Mouse (Mus musculus) forebrain, embryonic 14.5 days (tissue): Measurements from ENCODE around the gene Gimap8. TPM values are rescaled to one million over a fixed set of nuclear protein-coding genes. Genes with fewer than 3 reads are reported as not detected.
"Not testable (repeated sequence)": the region's sequence is repeated elsewhere in the genome, so short reads cannot be mapped to it uniquely, and the experiment has no call there.

Experiments used
- ATAC-seq: fragments of 200-750 bp; cut with Nextera tagmentation; 2 replicates; pipeline ENCODE4 v1.8.0; 2017; ENCODE audit warnings: mild to moderate bottlenecking, moderate library complexity
- DNase-seq: peaks from one replicate; pipeline ENCODE4 v3.0.0-alpha.2; 2015; ENCODE audit warnings: low spot score
- H3K27ac ChIP-seq: fragments of 300-500 bp; sonication (generic); 2 replicates; pipeline ENCODE4 v1.5.1; 2014; ENCODE audit warnings: low read depth, mild to moderate bottlenecking, control low read depth, low read length, moderate library complexity
- H3K27me3 ChIP-seq: fragments of 300-500 bp; sonication (generic); replicated peaks from 2 replicates; pipeline ENCODE4 v1.6.1; 2014; ENCODE audit warnings: low read length, control low read depth, mixed read lengths; ENCODE audit not compliant: control insufficient read depth, insufficient read depth
- H3K36me3 ChIP-seq: fragments of 300-500 bp; sonication (generic); 2 replicates; pipeline ENCODE4 v1.6.1; 2014; ENCODE audit warnings: low read length, control low read depth; ENCODE audit not compliant: control insufficient read depth, insufficient read depth
- H3K4me1 ChIP-seq: fragments of 300-500 bp; sonication (generic); 2 replicates; pipeline ENCODE4 v1.6.1; 2014; ENCODE audit warnings: antibody characterized with exemption, low read length, control low read depth; ENCODE audit not compliant: control insufficient read depth, insufficient read depth
- H3K4me2 ChIP-seq: fragments of 300-500 bp; sonication (generic); 2 replicates; pipeline ENCODE4 v1.6.1; 2014; ENCODE audit warnings: mild to moderate bottlenecking, control low read depth, low read length
- H3K4me3 ChIP-seq: fragments of 300-500 bp; sonication (generic); 2 replicates; pipeline ENCODE4 v1.5.1; 2014; ENCODE audit warnings: low read depth, low read length, control low read depth
- H3K9ac ChIP-seq: fragments of 300-500 bp; sonication (generic); 2 replicates; pipeline ENCODE4 v1.6.1; 2014; ENCODE audit warnings: mild to moderate bottlenecking, low read length, control low read depth, moderate library complexity
- H3K9me3 ChIP-seq: fragments of 300-500 bp; sonication (generic); replicated peaks from 2 replicates; pipeline ENCODE4 v1.6.1; 2016; ENCODE audit warnings: low read length, control low read depth, mixed read lengths; ENCODE audit not compliant: control insufficient read depth
- whole genome bisulfite sequencing: fragments of 180-500 bp; shearing (Covaris S2); extraction: QIAGEN DNeasy Blood & Tissue Kit; methylation state at CpG from one replicate; pipeline ENCODE4 v1.1.7; 2014; 5-methylcytosine and 5-hydroxymethylcytosine counted together
- polyA plus RNA-seq: library from polyadenylated mRNA; unstranded; fragments of >200 nt; fragmentation: Nextera tagmentation; extraction: Ambion mirVana; gene quantifications from 2 replicates; pipeline ENCODE4 v1.2.1, GENCODE M21; 2014

Gene Gimap8
- polyA plus RNA-seq, 1 experiment from 2014 or later = 0.17 TPM

- 87% methylated on average over 4 of the region's 4 CpGs for WGBS
- Histone ChIP-seq H3K9me3 (no peaks in the 10 kb centered on the region), H3K9ac (no peak overlapping the region), H3K4me1 (no peaks in the 10 kb centered on the region), H3K36me3 (no peaks in the 10 kb centered on the region), H3K4me3 (no peak overlapping the region), H3K27me3 (no peaks in the 10 kb centered on the region), H3K27ac (no peak overlapping the region), H3K4me2 (no peak overlapping the region)
- no peak for ATAC-seq
- no peak for DNase-seq
Measured at GRCm38 (mm10) chr6:48678391-48678790, 31.4 kb downstream of the Gimap8 start.

GRCm38 (mm10) chr6:48679701-48680100 is 32.7 kb downstream of the Gimap8 start:
- no peak for ATAC-seq
- Histone ChIP-seq H3K9me3 (no peaks in the 10 kb centered on the region), H3K4me2 (no peak overlapping the region)

GRCm38 (mm10) chr6:48680421-48680820 is 33.4 kb downstream of the Gimap8 start:
- no peak for DNase-seq
- no peaks in the 10 kb centered on the region for H3K27me3 ChIP-seq
- H3K4me2 ChIP-seq = no peak overlapping the region
- H3K4me3 ChIP-seq = no peak overlapping the region
- no peak for ATAC-seq
- H3K4me1 ChIP-seq = no peaks in the 10 kb centered on the region
- whole genome bisulfite sequencing = 80% methylated on average over 5 of the region's 5 CpGs
- no peak overlapping the region for H3K27ac ChIP-seq
- H3K36me3 ChIP-seq = no peaks in the 10 kb centered on the region
- H3K9ac ChIP-seq = no peak overlapping the region
- no peaks in the 10 kb centered on the region for H3K9me3 ChIP-seq

More at GRCm38 (mm10) chr6:48679701-48680100, 32.7 kb downstream of the Gimap8 start:
- no peaks in the 10 kb centered on the region for H3K4me1 ChIP-seq
- no peaks in the 10 kb centered on the region for H3K27me3 ChIP-seq
- DNase-seq = no peak
- H3K27ac ChIP-seq = no peak overlapping the region
- 85% methylated on average over 6 of the region's 6 CpGs for WGBS
- H3K9ac ChIP-seq = no peak overlapping the region
- no peak overlapping the region for H3K4me3 ChIP-seq
- no peaks in the 10 kb centered on the region for H3K36me3 ChIP-seq

- Histone ChIP-seq H3K9ac (no peak overlapping the region), H3K4me1 (no peaks in the 10 kb centered on the region), H3K36me3 (no peaks in the 10 kb centered on the region), H3K27ac (no peak overlapping the region), H3K4me3 (no peak overlapping the region), H3K4me2 (no peak overlapping the region), H3K9me3 (no peaks in the 10 kb centered on the region), H3K27me3 (no peaks in the 10 kb centered on the region)
- WGBS = 80% methylated on average over 3 of the region's 3 CpGs
- ATAC-seq (no peak), DNase-seq (no peak)
Measured at GRCm38 (mm10) chr6:48681472-48682090, 34.5 kb downstream of the Gimap8 start.

- H3K4me1 ChIP-seq = no peaks in the 10 kb centered on the region
- no peak overlapping the region for H3K4me3 ChIP-seq
- no peak for DNase-seq
- no peaks in the 10 kb centered on the region for H3K36me3 ChIP-seq
- H3K9me3 ChIP-seq = no peaks in the 10 kb centered on the region
- no peak overlapping the region for H3K27ac ChIP-seq
- WGBS = 80% methylated on average over 4 of the region's 4 CpGs
- H3K9ac ChIP-seq = no peak overlapping the region
- no peaks in the 10 kb centered on the region for H3K27me3 ChIP-seq
- H3K4me2 ChIP-seq = no peak overlapping the region
- no peak for ATAC-seq
Measured at GRCm38 (mm10) chr6:48682271-48682670, 35.2 kb downstream of the Gimap8 start.

GRCm38 (mm10) chr6:48683263-48683821 is 36.3 kb downstream of the Gimap8 start:
- WGBS = 93% methylated on average over 3 of the region's 4 CpGs
- H3K36me3 ChIP-seq, H3K4me1 ChIP-seq, H3K27ac ChIP-seq, H3K9me3 ChIP-seq, H3K9ac ChIP-seq, H3K4me3 ChIP-seq, H3K27me3 ChIP-seq, ATAC-seq, DNase-seq, H3K4me2 ChIP-seq: not testable (repeated sequence)

GRCm38 (mm10) chr6:48684319-48684718 is 37.3 kb downstream of the Gimap8 start, which contains the start of gene Gimap4:
Gimap4 (plus strand) TSS chr6:48684549.
- H3K9ac ChIP-seq = no peak within 1 kb of the TSS
- H3K4me2 ChIP-seq = no peak within 1 kb of the TSS
- DNase-seq (no peak), ATAC-seq (no peak)
- H3K9me3 ChIP-seq = no peaks in the 10 kb centered on the region
- H3K4me1 ChIP-seq = no peaks in the 10 kb centered on the region
- no peaks in the 10 kb centered on the region for H3K27me3 ChIP-seq
- WGBS = 79% methylated on average over 5 of the region's 5 CpGs
- no peak within 1 kb of the TSS for H3K4me3 ChIP-seq
- H3K36me3 ChIP-seq = no peaks in the 10 kb centered on the region
- no peak within 1 kb of the TSS for H3K27ac ChIP-seq

GRCm38 (mm10) chr6:48684806-48685205 is 37.8 kb downstream of the Gimap8 start:
- WGBS = 56% methylated on average over 4 of the region's 4 CpGs
- no peak for ATAC-seq

GRCm38 (mm10) chr6:48685251-48685650 is 38.2 kb downstream of the Gimap8 start:
- no peaks in the 10 kb centered on the region for H3K9me3 ChIP-seq
- no peak overlapping the region for H3K9ac ChIP-seq
- H3K4me1 ChIP-seq = no peaks in the 10 kb centered on the region
- DNase-seq = no peak
- no peak overlapping the region for H3K27ac ChIP-seq
- 74% methylated on average over 2 of the region's 2 CpGs for WGBS
- no peaks in the 10 kb centered on the region for H3K27me3 ChIP-seq
- no peaks in the 10 kb centered on the region for H3K36me3 ChIP-seq
- no peak for ATAC-seq
- no peak overlapping the region for H3K4me2 ChIP-seq
- H3K4me3 ChIP-seq = no peak overlapping the region

More at GRCm38 (mm10) chr6:48684806-48685205, 37.8 kb downstream of the Gimap8 start:
- Histone ChIP-seq H3K36me3 (no peaks in the 10 kb centered on the region), H3K4me1 (no peaks in the 10 kb centered on the region), H3K27ac (no peak overlapping the region), H3K9ac (no peak overlapping the region), H3K9me3 (no peaks in the 10 kb centered on the region), H3K4me2 (no peak overlapping the region), H3K27me3 (no peaks in the 10 kb centered on the region), H3K4me3 (no peak overlapping the region)
- no peak for DNase-seq
